Mouse (Mus musculus) right cerebral cortex, postnatal 4 days (tissue): ENCODE results near the gene Socs2.
A peak's percentile ranks its signal among the peaks of the same experiment; 100 is the strongest.

Source experiments
- DNase-seq: peaks from one replicate; pipeline ENCODE4 v3.0.0-alpha.2; 2022

Socs2 gene

GRCm38 (mm10) chr10:95416685-95417495 lies at the start of gene Socs2:
Socs2 (minus strand) TSS chr10:95417180.
- peak; percentile 92 for DNase-seq

DNA sequence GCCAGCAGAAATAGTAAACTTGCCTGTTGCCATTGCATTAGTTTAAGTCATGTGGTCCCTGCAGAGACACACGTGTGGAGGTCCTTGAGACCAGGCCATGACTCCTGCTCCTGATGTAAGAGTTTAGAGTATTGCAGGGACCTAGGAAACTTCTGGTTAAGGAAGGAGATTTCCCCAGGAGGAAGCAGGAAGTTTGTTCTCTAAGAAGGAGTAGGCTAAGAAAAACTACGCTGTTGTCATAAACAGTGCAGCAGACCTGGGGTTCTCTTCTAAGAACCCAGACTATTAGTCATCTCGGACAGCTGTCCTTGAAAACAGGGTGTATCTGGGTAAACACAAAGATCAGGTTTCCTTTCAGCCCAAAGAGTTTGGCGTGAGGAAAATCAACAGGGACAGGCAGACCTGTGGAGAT lies 48.5 kb upstream of the Socs2 start:
- no peak for DNase-seq

DNA sequence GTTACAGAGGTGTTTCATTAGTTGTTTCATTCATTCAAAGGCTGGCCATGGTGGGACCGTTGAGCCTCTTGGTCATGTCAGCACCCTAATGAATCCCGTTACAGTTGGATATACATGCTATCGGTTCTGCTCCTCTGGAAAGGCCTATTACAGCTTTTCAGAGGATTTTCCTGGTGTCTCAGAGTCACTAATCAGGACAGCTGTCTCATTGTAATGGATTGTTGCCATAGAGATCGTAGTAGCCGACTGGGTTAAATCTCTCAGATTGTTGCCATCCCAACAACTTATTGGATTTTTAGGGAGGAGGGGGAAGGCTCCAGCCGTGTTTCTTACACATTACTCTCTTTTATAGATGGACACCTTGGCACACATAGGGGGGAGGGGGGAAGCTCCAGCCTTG lies 47.5 kb upstream of the Socs2 start:
- no peak for DNase-seq

DNA sequence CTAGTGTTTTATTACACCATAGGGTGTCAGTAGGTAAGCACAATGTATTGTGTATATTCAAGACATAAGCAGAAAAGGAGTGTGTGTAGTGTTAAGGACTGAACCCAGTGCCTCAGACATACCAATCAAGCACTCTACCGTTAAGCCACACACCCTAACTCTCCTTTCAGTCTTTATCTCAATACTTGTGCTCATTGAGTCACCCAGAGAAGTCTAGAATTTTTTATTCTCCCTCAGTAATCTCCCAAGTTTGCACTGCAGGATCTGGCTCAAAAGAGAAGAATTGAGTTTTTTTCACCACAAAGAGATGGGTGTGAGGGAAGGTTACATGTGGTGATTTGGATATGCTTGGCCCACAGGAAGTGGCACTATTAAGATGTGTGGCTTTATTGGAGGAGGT lies 45.3 kb upstream of the Socs2 start:
- DNase-seq: no peak

DNA sequence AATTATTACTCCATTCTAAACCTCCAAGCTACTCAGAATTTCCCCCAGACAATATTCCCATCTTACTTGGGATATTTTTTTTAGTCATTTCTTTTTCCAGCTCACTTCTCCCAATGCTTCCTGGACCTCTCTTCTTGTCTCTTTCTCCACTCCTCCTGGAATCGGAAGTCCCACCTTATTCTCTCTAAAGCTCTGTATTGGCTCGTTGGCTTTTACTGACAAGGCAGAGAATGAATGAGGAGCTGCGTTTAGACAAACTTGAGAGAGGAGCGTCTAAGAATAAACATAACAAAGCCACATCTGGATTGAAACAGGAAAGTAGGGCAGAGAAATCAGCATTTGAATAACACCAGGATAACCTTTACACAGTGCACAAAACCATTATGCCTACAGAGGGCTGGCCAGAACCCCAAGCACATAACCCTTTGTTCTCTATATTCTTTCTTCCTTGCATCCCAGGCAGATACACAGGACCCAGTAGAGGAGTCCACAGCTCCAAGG lies 44.1 kb upstream of the Socs2 start:
- no peak for DNase-seq

DNA sequence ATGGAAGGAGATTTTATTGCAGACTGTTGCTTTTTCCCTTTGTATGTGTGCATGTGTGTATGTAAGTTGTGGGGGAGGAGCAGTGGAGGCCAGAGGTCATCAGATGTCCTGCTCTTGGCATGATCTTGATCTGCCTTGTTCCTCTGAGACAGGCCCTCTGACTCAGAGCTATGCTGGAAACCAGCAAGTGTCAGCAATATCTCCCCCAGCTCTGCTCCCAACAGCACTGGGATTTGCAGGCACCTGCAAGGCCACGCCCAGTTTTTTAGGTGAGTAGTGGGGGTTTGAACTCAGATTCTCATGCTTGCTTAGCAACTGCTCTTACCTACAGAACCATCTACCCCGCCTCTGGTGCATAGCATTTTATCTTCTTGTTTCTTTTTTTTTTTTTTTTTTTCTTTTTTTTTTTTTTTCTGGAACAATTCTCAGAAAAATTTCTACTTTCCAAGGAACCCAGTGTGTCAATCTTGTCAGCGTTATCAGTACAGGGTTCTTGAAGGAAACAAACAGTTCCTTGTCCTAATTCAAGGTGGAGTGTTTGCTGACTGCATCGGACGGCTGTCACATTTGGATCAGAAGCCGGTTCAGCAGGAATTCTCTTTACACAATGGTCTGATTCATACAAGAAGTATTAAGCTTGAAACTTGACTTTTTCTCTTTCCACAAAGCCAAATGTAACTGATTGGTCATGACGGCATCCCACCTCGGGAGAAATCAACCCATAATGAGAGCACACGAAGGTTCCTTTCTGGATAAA lies 41.2 kb upstream of the Socs2 start:
- no peak for DNase-seq

DNA sequence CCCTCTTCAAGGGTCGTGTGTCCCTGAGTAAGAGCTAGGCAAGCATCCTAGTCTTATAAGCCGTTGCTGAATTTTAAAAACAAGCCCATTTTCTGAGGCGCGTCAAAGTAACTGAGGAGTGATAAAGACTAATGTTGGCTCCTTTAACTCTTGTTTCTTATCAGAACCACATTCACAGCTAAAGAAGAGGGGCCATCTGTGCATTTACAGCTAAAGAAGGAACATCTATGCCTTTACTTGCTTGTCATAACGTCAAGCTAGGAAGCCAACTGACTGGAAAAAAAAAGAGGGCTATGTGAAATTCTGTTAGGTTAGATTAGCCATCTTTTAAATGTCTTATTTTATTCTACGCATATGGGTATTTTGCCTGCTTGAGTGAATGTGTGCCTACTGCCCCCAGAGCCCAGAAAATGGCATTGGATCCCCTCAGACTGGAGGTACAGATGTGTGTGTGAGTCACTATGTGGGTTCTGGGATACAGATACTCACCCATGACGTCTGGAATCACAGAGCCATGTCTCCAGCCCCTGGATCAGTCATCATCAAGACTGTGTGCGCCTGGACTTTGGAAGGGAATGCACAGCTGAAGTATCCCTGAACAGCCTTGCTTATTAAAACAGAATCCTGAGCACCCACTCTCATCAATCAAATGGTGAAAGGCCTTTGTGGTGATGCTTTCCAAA lies 40.5 kb upstream of the Socs2 start:
- no peak for DNase-seq

DNA sequence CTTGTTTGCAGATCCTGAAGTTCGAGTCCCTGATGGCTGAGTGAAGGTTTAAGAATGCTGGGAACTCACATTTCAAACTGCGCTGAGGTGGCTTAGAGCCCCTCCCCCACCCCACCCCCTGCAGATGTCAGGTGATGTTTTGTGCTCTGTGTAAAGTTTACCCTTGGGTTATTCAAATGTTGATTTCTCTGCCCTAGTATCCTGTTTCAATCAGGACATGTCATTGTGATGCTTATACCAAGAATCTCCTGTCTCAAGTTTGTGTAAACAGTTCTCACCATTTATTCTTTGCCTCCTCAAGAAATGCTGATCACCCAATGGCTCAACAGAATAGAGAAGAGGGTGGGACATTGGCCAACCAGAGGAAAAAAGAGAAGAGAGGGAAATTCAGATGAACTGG lies 39.1 kb upstream of the Socs2 start:
- DNase-seq: no peak

DNA sequence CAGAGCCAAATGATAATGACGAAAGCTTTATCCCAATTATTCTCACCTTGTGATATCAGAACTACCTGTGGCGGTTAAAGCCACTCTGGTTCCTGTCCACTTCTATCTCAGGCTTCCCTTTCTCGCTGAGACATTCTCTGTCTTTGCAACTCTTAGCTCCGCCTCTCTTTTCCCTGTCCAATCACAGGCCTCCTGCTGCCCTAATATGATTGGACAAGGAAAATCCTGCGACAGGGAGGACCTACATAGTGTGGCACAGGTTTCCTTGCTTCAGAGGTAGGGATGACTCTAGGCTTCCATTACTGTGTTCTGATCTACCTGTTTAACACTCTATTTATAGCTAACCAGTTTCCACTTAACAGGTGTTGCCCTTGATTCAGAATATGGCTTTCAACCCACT lies 36.3 kb upstream of the Socs2 start:
- no peak for DNase-seq

GRCm38 (mm10) chr10:95449033-95449432 lies 32.1 kb upstream of the Socs2 start:
- no peak for DNase-seq

DNA sequence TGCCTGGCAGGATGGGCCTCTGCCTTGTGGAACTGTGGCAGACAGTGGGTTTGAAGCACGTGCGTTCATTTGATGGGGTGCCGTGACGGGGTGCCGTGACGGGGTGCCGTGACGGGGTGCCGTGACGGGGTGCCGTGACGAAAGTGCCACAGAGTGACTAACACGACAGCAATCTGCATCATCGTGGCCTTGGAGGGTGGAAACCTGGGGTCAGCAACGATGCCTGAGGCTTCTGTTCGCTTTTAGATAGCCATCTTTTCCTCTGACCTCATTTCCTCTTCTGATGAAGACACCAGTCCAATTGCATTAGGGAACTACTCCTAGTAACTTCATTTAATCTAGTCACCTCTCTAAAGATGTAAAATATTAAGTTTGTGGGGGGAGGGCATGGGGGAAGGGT lies 31.0 kb upstream of the Socs2 start:
- no peak for DNase-seq

DNA sequence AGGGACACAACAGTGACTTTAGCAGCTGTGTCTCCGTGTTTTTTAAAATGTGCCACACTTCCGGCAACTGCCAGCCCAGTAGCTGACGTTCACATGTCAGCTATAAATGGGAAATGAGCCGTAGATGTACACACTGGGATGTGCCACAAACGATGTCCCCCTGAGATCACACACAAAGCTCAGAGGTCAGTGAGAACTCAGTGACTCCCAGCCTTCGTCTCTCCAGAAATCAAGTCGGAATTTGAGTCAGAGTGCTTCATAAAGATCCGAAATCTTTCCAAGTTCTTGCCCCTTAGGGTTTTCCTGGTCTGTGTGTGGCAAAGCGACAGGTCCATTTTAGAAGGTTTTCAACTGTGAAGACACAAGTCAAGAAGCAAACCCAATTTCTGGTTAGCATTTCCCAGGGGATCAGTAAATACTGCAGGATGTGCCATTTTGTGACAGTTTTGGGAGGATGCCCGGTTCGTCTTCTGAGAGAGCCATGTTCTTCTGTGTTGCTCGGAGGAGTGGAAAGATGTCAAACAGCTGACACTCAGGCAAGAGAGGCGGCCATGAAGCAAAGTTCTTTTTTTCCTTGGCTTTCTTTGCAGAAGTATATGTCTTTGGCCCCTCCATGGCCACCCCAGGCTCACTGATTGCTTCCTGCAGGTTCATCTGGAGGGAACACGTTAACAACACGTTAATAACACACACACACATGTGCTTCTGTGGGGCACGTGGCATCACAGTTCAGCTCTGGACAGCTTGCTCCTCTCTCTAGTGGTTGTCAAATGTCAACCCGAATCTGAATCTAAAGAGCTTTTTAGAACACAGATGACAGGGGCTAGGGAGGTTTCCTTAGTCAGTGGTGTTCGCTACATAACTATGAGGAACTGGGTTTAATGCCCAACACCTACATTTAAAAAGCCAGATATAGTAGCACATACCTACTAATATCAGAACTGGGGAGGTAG lies 28.4 kb upstream of the Socs2 start:
- DNase-seq: peak; percentile 29

DNA sequence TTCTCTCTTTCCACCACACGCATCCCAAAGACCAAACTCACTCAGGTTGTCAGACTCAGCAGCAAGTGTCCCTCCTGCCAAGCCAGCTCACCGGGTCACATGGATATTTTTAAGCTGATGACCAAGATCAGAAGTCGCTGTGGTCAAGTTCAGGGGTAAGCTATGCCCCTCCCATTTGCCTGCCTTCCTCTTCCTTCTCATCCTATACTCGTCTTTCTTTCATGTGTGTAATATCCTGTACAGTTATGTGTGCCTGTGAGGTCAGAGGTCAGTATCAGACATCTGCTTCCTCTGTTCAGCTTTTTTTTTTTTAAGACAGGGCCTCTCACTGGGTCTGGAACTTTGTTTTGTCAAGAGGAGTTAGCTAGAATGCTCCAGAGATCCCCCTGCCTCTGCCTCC lies 25.4 kb upstream of the Socs2 start:
- no peak for DNase-seq

DNA sequence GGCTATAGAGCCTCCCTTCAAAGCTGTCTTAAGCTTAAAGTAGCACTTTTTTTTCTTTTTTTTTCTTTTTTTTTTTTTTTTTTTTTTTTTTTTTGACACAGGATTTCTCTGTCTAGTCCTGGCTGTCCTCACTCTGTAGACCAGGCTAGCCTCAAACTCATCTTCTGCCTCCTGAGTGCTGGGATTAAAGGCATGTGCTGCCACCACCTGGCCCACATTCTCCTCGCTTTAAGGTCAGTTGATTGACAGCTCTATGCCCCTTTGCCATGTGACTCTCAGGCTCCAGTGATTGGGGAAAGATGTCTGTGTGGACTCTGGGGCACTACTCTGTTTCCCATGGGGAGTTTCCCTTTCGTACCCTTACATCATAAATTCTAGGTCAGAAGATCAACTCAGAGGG lies 23.6 kb upstream of the Socs2 start:
- no peak for DNase-seq

DNA sequence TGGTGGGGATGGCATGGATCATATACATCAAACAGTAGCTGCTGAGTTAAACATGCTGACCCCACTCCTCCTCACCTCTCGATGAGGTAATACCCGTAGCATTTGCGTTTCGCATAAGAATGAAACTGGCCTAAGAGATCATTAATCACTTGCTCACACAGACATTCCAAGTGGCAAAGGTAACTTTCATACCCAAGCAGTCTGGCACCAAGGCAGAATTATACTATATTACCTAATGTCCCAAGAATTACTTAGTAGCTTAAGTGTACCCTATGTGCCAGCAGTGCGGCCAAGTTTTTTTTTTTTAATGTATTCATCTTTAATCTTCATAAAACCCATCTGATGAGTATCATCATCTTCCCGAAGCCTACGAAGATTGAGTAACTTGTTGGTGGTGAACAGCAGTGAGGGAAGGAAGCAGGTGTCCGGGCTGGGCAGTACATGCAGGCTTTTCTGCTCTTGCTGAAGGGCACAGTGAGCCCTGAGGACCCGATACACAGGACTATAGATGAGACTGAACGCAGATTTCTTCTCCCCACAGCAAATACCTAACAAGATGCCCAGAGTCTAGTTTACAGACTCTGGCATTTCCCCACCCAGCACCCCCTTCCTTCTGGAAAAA lies 22.8 kb upstream of the Socs2 start:
- no peak for DNase-seq

DNA sequence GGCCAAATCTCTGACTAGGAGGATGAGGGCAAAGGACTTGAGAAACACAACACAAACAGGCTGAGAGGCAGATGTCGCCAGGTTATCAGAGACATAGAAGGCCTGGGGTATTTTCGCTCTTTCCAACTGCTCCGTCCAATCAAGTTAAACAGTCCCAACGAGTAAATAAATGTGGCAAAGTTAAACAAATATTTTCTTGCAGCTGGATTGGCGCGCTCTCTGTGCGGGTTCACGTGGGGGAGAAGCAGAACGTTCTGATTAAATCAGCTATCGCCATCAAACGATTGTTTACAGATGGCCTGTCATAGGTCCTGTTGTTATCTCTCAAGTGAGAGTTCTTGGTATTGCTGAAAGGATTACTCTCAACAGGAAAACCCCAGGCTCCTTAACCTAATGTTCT lies 22.0 kb upstream of the Socs2 start:
- DNase-seq: no peak

- DNase-seq: no peak
Observed at GRCm38 (mm10) chr10:95430271-95430670, 13.3 kb upstream of the Socs2 start.

- DNase-seq: no peak
Observed at GRCm38 (mm10) chr10:95429111-95429510, 12.1 kb upstream of the Socs2 start.

- no peak for DNase-seq
Observed at GRCm38 (mm10) chr10:95426207-95427115, 9.5 kb upstream of the Socs2 start.

DNA sequence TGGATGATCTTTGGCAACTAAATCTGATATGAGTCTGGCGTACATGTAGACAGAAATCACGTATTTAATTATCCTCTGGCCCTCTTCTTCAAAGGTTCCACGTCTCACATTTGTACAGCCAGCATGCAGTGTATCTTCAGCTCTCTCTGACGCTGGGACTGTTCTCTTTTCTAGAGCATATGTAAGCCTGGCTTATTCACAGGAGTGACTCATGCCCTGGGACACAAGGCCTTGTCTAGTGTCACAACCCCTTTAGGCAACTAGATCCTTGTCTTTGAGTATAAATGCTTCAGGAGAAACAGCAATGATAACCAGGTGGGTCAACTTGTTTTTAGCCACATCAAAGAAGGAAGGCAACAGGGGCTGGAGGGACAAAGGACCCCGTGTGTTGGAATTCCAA lies 5.7 kb upstream of the Socs2 start:
- DNase-seq: no peak

DNA sequence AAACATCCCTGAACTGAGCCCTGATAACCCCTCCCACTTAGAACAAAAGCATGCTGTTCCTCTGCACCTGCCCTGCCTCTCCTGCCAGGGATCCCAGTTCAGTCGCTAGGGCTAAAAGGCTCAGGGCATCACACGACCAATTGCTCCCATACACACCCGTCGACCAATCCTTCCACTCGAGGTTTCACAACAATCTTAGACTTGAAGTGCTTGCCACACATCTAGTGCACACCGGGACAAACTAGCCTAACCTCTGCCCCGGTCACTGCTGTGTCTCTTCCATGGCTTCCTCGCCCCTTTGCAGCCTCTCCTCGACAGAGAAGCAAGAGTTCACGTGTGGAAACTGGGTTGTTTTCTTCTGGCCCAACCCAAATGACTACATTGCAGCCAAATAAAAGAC lies 3.3 kb upstream of the Socs2 start:
- no peak for DNase-seq
